Mouse (Mus musculus): ENCODE results near the gene Jpt1. TPM values are rescaled to one million over a fixed set of nuclear protein-coding genes. Genes with fewer than 3 reads are reported as not detected.
"Not testable (repeated sequence)": the region's sequence is repeated elsewhere in the genome, so short reads cannot be mapped to it uniquely, and the experiment has no call there.

Jpt1 gene
- total RNA-seq, 1 experiment = 205 TPM

DNA sequence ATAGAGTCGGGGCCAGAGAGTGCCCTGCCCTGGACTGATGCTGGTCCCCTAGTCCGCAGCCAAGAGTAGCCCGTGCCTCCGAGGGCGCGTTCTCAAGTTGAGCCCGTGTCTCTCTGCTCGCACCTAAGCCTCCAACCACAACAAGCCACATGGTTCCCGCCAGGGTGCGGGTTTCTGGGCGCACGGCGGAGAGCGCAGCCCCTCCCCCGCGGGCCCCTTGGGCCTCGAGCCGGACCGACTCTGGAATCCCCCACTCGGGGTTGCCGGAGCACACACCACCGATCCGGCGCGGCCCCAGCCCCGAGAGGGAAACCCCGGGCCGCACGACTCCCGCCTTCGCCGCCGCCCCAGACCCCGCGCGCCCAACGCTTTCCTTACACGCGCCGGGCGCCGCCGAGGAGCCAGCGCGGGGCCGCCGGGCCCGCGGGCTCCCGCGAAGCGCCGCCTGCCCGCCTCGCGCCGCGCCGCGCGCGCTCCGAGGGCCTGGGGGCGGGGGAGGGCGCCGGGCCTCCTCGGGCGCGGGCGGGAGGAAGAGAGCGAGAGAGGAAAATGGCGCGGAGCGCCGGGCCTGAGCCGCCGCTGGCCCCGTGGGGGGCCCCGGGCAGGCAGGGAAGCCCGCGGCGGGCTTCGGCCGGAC is 21.3 kb upstream of the Jpt1 start:
- peaks cover 3 to 6% of the 10 kb centered on the region in 2 experiments for H3K4me1 ChIP-seq (ENCODE audit: control insufficient read depth in 2 of 2, insufficient read depth in 2 of 2, low read length in 2 of 2, poor library complexity in 1 of 2)
- no peak for DNase-seq (ENCODE audit: low read depth, low spot score)
- TF ChIP-seq CHD2 (IDR thresholded peaks at IDR 0.05; ENCODE audit: low read depth, low read length) = no peak
- no peak for TF ChIP-seq ZC3H11A (IDR thresholded peaks at IDR 0.05; ENCODE audit: borderline replicate concordance, low read depth, low read length)
- TF ChIP-seq ZNF384 (IDR thresholded peaks at IDR 0.05; ENCODE audit: low read depth, low read length) = no peak
- TF ChIP-seq HCFC1 (IDR thresholded peaks at IDR 0.05; ENCODE audit: borderline replicate concordance, insufficient read depth, low read length) = no peak
- TF ChIP-seq MAFK (IDR thresholded peaks at IDR 0.05; ENCODE audit: insufficient read depth, low read depth, low read length) = no peak
- H3K36me3 ChIP-seq (ENCODE audit: control insufficient read depth, insufficient read depth, low read length, poor library complexity, severe bottlenecking) = peaks cover 24% of the 10 kb centered on the region
- in situ Hi-C loops (cut with MboI; ENCODE audit: low sequenced_read_pairs in 2 of 2, unreplicated experiment in 2 of 2) = no loop called here
- peak overlapping the region; percentile 84 to 99 for H3K4me3 ChIP-seq (ENCODE audit: insufficient read depth in 1 of 2, low read depth in 1 of 2, low read length in 2 of 2, poor library complexity in 1 of 2, severe bottlenecking in 1 of 2)
- no peaks in the 10 kb centered on the region for H3K9me3 ChIP-seq (ENCODE audit: control insufficient read depth, insufficient read depth, low read depth, low read length)
- peak overlapping the region; percentile 97 for H3K27ac ChIP-seq (ENCODE audit: insufficient read depth, low read depth, low read length, poor library complexity, severe bottlenecking)
- peak overlapping the region; percentile 99 for H3K9ac ChIP-seq (ENCODE audit: insufficient read depth, low read depth, low read length, poor library complexity, severe bottlenecking)

DNA sequence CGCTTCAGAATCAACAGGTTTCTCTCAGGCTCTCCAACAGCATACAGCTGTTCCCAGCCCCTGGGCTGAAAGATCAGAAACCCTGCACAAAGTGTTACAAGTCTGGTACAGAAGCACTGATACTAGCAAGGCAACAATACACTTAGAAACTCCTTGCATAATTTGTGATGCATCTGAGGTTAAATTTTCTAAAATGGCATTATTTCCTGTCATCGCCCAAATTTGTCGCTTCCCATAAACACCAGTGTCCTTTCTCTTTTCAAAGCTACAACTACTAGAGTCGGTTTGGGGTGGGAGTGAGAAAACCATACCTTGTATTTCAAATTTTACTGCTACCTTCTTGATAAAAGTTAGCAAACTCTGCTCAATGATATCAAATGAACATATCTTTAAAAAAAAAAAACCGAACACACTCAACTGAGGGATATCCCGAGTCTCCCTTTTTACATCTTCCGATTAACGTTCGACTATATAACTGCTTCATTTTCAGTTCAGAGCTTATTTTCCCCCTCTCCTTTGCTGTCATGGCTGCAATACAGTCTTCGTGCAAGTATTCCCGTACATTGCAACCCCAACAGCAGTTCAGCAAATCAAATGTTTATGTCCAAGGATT is 20.7 kb upstream of the Jpt1 start:
- Histone ChIP-seq H3K36me3 (ENCODE audit: control insufficient read depth, insufficient read depth, low read length, poor library complexity, severe bottlenecking) (peaks cover 24% of the 10 kb centered on the region), H3K4me3 (ENCODE audit: insufficient read depth in 1 of 2, low read depth in 1 of 2, low read length in 2 of 2, poor library complexity in 1 of 2, severe bottlenecking in 1 of 2) (peak overlapping the region; percentile 84 to 99), H3K27ac (ENCODE audit: insufficient read depth, low read depth, low read length, poor library complexity, severe bottlenecking) (peak overlapping the region; percentile 97; the same call in 1 of the 2 replicates), H3K9ac (ENCODE audit: insufficient read depth, low read depth, low read length, poor library complexity, severe bottlenecking) (peak overlapping the region; percentile 99), H3K9me3 (ENCODE audit: control insufficient read depth, insufficient read depth, low read depth, low read length) (no peaks in the 10 kb centered on the region), H3K4me1 (ENCODE audit: control insufficient read depth in 2 of 2, insufficient read depth in 2 of 2, low read length in 2 of 2, poor library complexity in 1 of 2) (peaks cover 3 to 6% of the 10 kb centered on the region in 2 experiments)
- in situ Hi-C loops (cut with MboI; ENCODE audit: low sequenced_read_pairs in 2 of 2, unreplicated experiment in 2 of 2) = no loop called here
- no peak for TF ChIP-seq MAFK (IDR thresholded peaks at IDR 0.05; ENCODE audit: insufficient read depth, low read depth, low read length)
- TF ChIP-seq ZNF384 (IDR thresholded peaks at IDR 0.05; ENCODE audit: low read depth, low read length) = no peak
- no peak for TF ChIP-seq ZC3H11A (IDR thresholded peaks at IDR 0.05; ENCODE audit: borderline replicate concordance, low read depth, low read length)
- no peak for DNase-seq (ENCODE audit: low read depth, low spot score)

DNA sequence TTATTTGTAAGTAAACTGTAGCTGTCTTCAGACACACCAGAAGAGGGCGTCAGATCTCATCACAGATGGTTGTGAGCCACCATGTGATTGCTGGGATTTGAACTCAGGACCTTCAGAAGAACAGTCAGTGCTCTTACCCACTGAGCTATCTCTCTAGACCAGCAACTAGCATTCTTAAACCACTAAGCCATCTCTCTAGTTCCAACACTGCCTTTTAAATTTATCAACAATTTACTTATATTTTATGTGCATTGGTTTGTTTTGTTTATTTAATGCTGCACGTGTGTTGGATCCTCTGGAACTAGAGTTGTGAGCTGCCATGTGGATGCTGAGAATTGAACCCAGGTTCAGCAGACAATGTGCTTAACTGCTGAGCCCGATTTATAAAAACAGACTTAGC is 12.3 kb upstream of the Jpt1 start:
- in situ Hi-C loops (cut with MboI; ENCODE audit: low sequenced_read_pairs in 2 of 2, unreplicated experiment in 2 of 2); H3K27ac ChIP-seq (ENCODE audit: insufficient read depth, low read depth, low read length, poor library complexity, severe bottlenecking): not testable (repeated sequence)
- H3K36me3 ChIP-seq (ENCODE audit: control insufficient read depth, insufficient read depth, low read length, poor library complexity, severe bottlenecking) = peaks cover 37% of the 10 kb centered on the region

DNA sequence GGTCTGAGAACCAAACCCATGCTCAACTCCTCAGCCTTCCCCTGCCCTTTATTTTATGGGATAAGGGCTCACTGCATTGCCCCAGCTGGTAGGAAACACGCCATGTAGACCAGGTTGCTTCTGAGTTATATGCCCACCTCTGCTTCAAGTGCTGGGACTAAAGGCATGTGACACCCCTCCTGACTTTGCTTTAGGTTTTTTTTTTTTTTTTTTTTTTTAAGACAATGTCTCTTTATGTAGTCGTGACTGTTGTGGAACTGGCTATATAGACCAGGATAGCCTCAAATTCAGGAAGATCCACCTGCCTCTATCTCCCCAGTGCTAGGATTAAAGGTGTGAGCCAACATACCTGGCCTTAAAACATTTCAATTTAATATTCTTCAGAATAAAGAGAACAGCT is 8.5 kb upstream of the Jpt1 start:
- Histone ChIP-seq H3K4me1 (ENCODE audit: control insufficient read depth in 2 of 2, insufficient read depth in 2 of 2, low read length in 2 of 2, poor library complexity in 1 of 2) (peaks cover 0 to 2% of the 10 kb centered on the region in 2 experiments; a peak in 1 of 4 replicates), H3K27ac (ENCODE audit: insufficient read depth, low read depth, low read length, poor library complexity, severe bottlenecking) (no peak overlapping the region), H3K9me3 (ENCODE audit: control insufficient read depth, insufficient read depth, low read depth, low read length) (no peaks in the 10 kb centered on the region), H3K9ac (ENCODE audit: insufficient read depth, low read depth, low read length, poor library complexity, severe bottlenecking) (no peak overlapping the region), H3K4me3 (ENCODE audit: insufficient read depth in 1 of 2, low read depth in 1 of 2, low read length in 2 of 2, poor library complexity in 1 of 2, severe bottlenecking in 1 of 2) (no peak overlapping the region), H3K36me3 (ENCODE audit: control insufficient read depth, insufficient read depth, low read length, poor library complexity, severe bottlenecking) (peaks cover 24% of the 10 kb centered on the region)
- TF ChIP-seq ZNF384 (IDR thresholded peaks at IDR 0.05; ENCODE audit: low read depth, low read length) = peak; percentile 68
- TF ChIP-seq HCFC1 (IDR thresholded peaks at IDR 0.05; ENCODE audit: borderline replicate concordance, insufficient read depth, low read length) = no peak
- no peak for TF ChIP-seq MAFK (IDR thresholded peaks at IDR 0.05; ENCODE audit: insufficient read depth, low read depth, low read length)
- DNase-seq (ENCODE audit: low read depth, low spot score) = no peak
- in situ Hi-C loops (cut with MboI; ENCODE audit: low sequenced_read_pairs in 2 of 2, unreplicated experiment in 2 of 2) = no loop called here

More for the DNA sequence above, 12.3 kb upstream of the Jpt1 start:
- H3K9me3 ChIP-seq (ENCODE audit: control insufficient read depth, insufficient read depth, low read depth, low read length); DNase-seq (ENCODE audit: low read depth, low spot score); H3K4me1 ChIP-seq (ENCODE audit: control insufficient read depth in 2 of 2, insufficient read depth in 2 of 2, low read length in 2 of 2, poor library complexity in 1 of 2); H3K9ac ChIP-seq (ENCODE audit: insufficient read depth, low read depth, low read length, poor library complexity, severe bottlenecking); H3K4me3 ChIP-seq (ENCODE audit: insufficient read depth in 1 of 2, low read depth in 1 of 2, low read length in 2 of 2, poor library complexity in 1 of 2, severe bottlenecking in 1 of 2): not testable (repeated sequence)

DNA sequence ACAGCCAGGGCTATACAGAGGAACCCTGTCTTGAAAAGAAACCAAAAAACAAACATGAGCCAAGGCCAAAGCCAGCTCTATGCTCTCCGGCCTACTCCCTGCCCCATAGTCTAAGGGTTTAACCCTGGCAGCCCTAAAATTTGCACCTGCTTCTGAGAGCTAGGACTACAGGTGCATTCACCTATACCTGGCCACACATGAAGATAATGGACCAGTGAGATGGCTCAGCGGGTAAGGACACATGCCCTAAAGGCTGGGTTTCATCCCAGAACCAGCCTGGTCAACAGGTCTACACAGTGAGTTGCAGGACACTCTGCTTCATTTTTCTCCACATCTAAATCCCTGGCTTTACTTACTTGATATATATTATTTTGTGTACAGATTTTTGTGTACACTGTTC is 8.1 kb upstream of the Jpt1 start:
- no peak overlapping the region for H3K27ac ChIP-seq (ENCODE audit: insufficient read depth, low read depth, low read length, poor library complexity, severe bottlenecking)
- TF ChIP-seq HCFC1 (IDR thresholded peaks at IDR 0.05; ENCODE audit: borderline replicate concordance, insufficient read depth, low read length) (no peak), MAFK (IDR thresholded peaks at IDR 0.05; ENCODE audit: insufficient read depth, low read depth, low read length) (no peak), CHD2 (IDR thresholded peaks at IDR 0.05; ENCODE audit: low read depth, low read length) (no peak), ZC3H11A (IDR thresholded peaks at IDR 0.05; ENCODE audit: borderline replicate concordance, low read depth, low read length) (no peak), ZNF384 (IDR thresholded peaks at IDR 0.05; ENCODE audit: low read depth, low read length) (no peak)
- in situ Hi-C loops (cut with MboI; ENCODE audit: low sequenced_read_pairs in 2 of 2, unreplicated experiment in 2 of 2) = no loop called here
- no peak for DNase-seq (ENCODE audit: low read depth, low spot score)
- peaks cover 19% of the 10 kb centered on the region for H3K36me3 ChIP-seq (ENCODE audit: control insufficient read depth, insufficient read depth, low read length, poor library complexity, severe bottlenecking)
- no peaks in the 10 kb centered on the region for H3K9me3 ChIP-seq (ENCODE audit: control insufficient read depth, insufficient read depth, low read depth, low read length)
- H3K4me1 ChIP-seq (ENCODE audit: control insufficient read depth in 2 of 2, insufficient read depth in 2 of 2, low read length in 2 of 2, poor library complexity in 1 of 2) = peaks cover 0 to 2% of the 10 kb centered on the region in 2 experiments; a peak in 1 of 4 replicates
- no peak overlapping the region for H3K9ac ChIP-seq (ENCODE audit: insufficient read depth, low read depth, low read length, poor library complexity, severe bottlenecking)
- H3K4me3 ChIP-seq (ENCODE audit: insufficient read depth in 1 of 2, low read depth in 1 of 2, low read length in 2 of 2, poor library complexity in 1 of 2, severe bottlenecking in 1 of 2) = no peak overlapping the region
